Mouse (Mus musculus): Measurements from ENCODE around the gene Hexim2.

DNA sequence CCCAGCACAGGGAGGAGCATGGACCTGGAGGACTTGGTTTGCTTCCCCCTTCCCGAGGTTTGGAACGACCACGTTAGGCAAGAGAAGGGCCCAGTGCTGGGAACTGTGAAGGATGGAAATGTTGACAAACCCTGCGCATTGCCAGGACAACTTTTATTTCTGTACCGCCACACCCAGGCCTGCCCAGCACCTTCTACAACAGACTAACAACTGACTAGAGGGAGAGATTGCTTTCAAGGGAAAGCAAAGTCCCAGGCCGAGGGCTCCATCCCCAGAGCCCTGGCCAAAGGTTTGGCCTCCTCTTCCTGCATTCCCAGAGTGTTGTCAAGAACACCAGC is 8.5 kb downstream of the Hexim2 start:
- TF ChIP-seq POLR2A (IDR thresholded peaks at IDR 0.05; ENCODE audit: borderline replicate concordance, control insufficient read depth, low read depth, low read length), result no peak
- TF ChIP-seq CTCF (IDR thresholded peaks at IDR 0.05; ENCODE audit: control insufficient read depth, insufficient read depth, low read length), result no peak

Data from bone marrow, adult 2 months (tissue).